Mouse (Mus musculus): ENCODE data around the gene Ldb2.

The Ldb2 gene

DNA sequence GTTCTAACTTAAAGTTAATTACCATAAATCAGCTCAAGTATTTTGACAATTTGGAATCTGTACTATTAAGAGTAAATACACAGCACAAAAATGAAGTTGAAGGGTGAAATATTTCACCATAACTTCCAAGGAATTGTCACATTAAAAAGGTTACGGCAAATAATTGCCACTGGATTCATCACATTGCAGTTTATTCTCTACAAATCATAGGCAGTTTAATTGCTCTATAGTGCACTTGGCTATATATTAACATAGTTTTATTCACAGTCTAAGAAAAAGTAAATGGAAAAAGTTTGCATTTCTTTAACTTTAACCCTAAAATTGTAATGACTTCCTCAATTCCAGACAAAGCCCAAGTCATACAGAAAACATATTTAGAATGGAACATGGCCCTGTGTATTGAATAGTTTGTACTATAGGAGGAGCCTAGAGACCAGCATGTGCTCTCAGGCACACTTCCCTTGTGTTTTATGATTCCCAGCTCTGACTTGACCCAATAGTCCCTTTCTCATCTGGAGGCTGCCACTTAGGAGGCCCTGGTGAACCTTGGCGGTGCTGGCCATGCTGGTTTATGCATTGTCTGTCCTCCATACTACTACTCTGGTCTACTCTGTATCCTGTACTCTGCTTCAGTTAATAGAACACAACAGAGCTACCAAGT, 255.9 kb downstream of the Ldb2 start:
- no peak for DNase-seq (ENCODE audit: low spot score in 2 of 2)

- DNase-seq (ENCODE audit: low spot score in 2 of 2), result no peak
Observed at GRCm38 (mm10) chr5:44541748-44542147, 257.7 kb downstream of the Ldb2 start.

DNA sequence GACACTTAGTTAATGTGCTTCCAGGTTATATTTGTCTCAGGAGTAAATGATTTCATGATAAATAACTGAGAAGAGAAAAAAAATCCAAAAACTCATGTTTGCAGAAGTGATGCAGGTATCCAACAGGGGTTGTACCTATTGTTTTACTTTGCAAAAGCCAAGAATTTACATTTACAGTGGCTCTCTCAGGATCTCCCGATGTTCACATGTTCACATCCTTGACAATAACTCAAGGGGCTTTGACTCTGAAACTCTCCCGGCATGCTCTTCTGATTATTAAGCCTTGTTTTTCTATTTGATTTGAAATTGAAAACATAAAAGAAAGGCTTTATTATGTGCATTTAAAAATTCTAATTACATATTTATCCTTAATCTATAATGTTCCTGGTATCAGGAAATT, 260.8 kb downstream of the Ldb2 start:
- DNase-seq (ENCODE audit: low spot score in 2 of 2), result no peak

GRCm38 (mm10) chr5:44538000-44538395, 261.5 kb downstream of the Ldb2 start:
- DNase-seq (ENCODE audit: low spot score in 2 of 2), result peak in 1 of 2 experiments; percentile 74

DNA sequence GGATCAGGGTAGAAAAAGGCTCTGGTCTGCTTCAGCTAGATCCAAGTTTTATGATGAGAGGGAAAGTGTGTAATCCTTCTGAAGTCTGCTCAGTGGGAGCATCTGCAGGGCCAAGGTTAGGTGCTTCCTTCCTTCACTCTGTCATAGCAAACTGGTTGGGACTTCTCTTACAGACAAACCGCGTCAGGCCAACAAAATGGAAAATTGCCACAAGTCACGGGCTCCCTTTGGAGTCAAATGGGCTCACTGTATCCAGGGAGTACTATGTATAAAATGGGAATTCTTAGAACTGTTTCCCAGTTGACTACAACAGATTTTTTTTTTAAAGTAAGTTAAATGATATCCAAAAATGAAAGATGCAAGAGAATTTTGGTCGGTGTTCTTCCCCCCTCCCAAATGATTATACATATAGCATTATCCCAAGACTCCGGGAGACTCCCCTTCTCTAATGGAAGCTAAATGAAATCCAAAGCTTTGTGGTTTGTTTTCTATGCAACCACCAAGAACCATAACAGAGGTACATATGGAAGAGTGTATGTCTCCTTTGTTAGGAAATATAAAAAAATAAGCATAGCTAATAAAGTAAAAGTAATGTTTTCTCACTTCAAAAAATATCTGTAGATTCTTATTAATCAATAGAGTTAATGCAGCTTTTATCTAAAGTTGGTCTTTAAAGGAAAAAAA, 262.0 kb downstream of the Ldb2 start:
- DNase-seq (ENCODE audit: low spot score in 2 of 2), result no peak

- no peak for DNase-seq (ENCODE audit: low spot score in 2 of 2)
Observed at GRCm38 (mm10) chr5:44529466-44529865, 270.0 kb downstream of the Ldb2 start.

DNA sequence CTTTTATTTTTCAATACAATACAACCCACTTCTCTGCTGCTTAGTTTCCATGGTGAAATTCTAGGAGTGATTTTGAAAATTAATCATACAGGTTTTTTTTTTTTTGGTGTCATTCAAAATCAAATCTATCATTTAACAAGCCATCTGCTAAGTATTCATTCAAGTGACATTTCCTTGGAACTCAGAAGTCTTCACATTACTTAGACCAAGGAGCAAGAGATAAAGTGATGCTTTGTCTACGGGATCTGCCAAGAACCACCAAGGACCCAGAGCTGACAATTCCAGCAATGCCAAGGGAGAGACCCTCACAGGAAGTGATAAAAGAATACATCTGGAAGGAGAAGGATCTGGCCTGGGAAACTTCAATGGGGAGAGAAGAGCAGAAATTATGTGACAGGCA, 270.5 kb downstream of the Ldb2 start:
- DNase-seq (ENCODE audit: low spot score in 2 of 2), result no peak

DNA sequence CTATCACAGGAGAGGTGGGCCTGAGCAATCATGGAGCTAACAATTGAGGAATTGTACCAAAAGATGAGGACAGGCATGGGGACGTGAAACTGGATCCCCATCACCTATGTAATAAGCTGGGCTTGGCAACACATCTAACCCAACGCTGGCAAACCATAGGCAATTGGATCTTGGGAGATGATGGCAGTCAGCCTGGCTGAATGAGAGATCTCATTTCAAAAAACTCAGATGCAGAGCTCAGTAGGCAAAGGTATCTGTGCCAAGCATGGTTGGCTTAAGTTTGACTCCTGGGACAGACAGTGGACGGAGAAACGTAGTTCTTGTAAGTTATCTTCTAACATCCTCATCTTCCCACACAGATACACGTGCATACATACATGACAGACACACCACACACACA, 294.3 kb downstream of the Ldb2 start:
- no peak for DNase-seq (ENCODE audit: low spot score in 2 of 2)

DNA sequence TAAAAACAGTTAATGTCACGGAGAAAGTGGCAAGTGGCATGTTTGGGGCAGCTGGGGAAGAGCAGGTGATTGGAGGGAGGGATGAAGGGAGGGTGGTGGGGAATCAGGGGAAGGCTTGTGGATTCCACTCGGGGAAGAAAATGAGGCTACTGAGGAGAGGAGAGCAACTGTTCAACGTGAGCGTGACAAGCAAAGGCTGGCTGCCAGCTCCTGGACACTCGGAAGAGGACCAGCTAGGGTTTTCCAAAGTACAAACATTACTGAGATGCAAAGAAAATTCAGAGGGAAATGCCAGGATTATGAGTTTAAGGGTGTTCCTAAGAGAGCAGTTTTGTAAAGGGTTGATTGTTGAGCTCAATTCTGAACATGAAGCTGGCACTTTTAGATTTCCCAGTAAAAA, 294.7 kb downstream of the Ldb2 start:
- DNase-seq (ENCODE audit: low spot score in 2 of 2), result no peak

- no peak for DNase-seq (ENCODE audit: low spot score in 2 of 2)
Observed at GRCm38 (mm10) chr5:44498229-44498628, 301.3 kb downstream of the Ldb2 start.

DNA sequence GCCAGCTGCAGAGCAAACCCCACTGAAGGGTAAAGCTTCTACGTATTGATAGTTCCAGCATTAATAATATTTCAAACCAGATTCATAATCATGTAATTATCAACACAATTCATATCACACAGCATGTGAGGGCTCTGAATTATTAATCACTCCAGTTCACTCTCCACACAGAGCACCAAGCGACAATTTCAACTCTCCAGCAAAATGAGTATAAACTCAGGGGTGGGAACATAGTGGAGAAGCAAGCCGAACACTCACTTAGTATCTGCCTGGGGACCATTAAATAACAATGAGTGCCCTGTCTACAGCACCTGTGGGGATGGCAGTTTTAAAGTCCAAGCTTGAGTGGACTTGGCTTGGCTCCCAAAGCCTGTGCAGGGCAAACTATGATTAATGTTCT, 302.6 kb downstream of the Ldb2 start:
- DNase-seq (ENCODE audit: low spot score in 2 of 2), result no peak

GRCm38 (mm10) chr5:44495092-44495491, 304.4 kb downstream of the Ldb2 start:
- DNase-seq (ENCODE audit: low spot score in 2 of 2), result no peak

GRCm38 (mm10) chr5:44494133-44494532, 305.3 kb downstream of the Ldb2 start:
- DNase-seq (ENCODE audit: low spot score in 2 of 2), result no peak

DNA sequence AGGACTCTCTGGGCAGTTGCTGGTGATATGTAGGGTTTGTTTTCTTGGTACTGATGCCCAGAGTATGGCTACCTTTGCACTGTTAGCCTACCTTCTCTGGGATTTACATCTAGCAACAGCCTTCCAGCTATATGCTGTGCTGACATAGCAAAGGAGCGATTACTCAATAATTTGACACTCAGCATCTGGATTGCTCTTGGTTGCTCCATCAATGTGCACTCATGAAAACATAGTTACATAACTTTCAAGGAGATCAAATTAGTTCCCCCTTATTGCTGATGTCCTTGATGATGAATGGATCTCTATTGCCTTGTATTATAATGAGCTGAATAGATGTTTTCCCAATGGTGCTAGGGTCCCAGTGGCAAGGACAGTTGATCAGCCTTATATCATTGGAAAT, 308.0 kb downstream of the Ldb2 start:
- no peak for DNase-seq (ENCODE audit: low spot score in 2 of 2)

- no peak for DNase-seq (ENCODE audit: low spot score in 2 of 2)
Observed at GRCm38 (mm10) chr5:44490462-44490861, 309.0 kb downstream of the Ldb2 start.

DNA sequence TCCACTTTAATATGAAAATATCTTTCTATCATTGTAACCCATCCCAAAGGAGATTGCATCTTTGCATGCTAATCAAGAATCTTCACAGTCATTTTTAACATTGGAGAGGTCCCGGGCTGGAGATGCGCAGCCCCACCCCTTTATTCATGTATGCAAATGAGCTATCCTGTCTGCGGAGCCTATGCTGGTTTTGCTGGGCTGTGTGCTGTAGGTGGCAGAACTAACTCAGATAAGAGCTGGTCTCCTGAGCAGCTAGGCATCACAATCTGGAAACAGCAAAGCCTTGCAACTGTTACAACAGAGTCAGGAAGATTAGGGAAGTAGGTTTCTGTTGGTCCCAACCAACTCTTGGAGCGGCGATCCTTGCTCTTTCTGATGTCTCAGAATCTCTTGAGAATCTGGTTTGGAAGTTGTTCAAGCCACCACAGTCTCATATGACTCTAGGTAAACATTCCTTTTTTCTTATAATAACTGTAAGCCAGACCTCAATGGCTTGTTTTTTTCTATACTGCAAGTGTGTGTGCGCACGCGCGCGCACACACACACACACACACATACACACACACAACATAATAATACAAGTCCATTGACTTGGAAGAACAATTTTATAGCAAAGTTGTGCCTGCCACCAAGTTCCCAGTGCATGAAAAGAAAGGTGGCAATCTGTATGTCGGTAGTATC, 315.9 kb downstream of the Ldb2 start:
- DNase-seq (ENCODE audit: low spot score in 2 of 2), result peak in 1 of 2 experiments; percentile 11

DNA sequence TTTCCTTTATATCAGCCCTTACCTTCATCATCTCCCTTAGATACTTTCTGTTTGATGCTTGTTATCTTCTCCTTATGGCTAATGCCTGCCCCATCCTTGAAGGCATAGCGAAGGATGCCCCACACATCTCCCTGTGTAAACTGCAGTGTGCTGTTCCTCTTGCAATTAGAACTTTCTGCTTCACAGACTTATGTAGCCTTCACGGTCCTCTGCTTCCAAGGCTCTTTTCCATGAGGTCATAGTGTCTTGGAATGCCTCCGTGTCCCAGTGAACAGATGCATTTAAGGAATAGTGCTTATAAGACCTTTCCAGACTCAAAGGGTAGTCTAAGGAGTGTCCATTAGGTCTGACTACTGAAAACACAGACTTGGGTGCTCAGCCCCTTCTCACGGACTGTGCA, 318.1 kb downstream of the Ldb2 start:
- DNase-seq (ENCODE audit: low spot score in 2 of 2), result no peak

- DNase-seq (ENCODE audit: low spot score in 2 of 2), result peak in 1 of 2 experiments; percentile 8
Observed at GRCm38 (mm10) chr5:44476356-44476755, 323.1 kb downstream of the Ldb2 start.

DNA sequence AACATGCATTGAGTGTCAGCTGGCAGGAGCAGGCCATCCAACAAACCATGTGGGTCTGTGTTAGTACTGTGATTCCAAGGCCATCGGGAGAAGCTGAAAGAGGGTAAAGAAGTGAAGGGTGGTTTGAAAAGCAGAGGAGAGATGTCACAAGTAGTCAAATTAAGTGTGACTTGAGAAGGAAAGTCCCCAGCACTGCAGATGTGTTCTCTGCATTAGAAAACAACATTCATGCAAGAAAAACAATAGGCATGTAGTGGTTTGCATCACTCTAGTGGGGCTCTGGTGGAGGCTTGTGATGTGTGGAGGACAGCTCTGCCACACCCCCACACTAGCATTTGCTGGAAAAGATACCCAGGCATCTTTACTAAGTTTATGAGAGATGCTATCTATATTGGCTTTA, 323.9 kb downstream of the Ldb2 start:
- DNase-seq (ENCODE audit: low spot score in 2 of 2), result no peak

DNA sequence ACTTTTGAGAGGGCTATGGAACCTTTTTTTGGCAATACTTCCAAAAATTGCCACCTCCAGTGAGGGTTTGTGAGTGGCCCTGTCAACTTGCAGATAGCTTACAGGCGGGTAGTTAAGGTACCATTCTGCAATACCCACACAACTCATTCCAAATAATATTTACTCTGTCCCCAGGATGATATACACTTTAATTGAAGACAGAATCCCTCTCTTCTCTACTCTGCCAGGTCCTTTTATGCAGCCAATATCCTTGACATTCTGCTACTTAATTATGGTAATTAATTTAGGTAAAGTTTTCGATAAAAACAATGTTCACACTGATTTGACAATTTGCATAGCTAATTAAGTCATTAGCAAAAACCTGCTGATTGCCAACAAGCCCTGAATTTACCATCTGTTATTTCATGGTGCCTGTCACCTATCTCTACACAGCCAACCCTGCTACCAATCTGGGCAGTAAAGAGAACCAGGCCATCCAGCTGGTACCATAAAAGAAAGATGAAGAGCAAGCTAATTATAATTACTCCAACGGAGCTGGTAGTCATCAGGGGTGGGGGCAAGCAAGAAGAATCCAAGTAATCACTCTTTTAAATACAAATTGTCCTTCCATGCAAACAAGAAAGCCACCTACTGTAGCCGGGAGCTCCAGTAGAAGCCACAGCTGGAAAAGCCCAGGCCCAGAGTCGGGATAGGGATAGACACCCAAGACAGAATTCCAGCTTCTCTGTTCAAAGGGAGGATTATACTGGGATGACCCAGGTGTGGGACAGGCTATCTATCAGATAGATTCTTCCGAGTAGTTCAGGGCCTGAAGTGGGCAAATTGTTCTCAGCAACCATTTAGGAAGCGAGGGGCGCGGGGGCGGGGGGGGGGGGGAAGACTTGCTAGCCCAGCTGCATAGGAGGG, 325.4 kb downstream of the Ldb2 start:
- no peak for DNase-seq (ENCODE audit: low spot score in 2 of 2)

- DNase-seq (ENCODE audit: low spot score in 2 of 2), result no peak
Observed at GRCm38 (mm10) chr5:44465238-44465637, 334.2 kb downstream of the Ldb2 start.

All from cerebellum, postnatal 4 days (tissue).